In the genomic region with DNA sequence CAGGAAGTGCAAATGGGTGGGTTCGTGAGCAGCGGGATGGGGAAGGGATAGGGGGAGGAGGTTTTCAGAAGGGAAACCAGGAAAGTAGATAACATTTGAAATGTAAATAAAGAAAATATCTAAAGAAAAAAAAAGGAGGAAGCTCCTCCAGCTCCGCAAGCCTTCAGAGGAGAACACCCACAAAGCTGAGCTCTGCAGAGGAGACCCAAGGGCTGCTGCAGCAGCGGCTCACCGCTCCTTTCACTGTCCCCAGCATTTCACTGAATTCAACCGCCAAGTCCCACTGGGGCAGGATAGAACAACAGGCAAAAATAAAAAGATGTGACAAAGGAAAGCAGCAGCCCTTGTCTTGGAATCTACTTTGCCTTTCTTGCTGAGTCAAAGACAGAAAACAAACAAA, we compare ENCODE assay signal across 11 mouse cellular contexts.
"Had no signal": no experiment of that assay in that cellular context is flagged by ENCODE, and none has a peak within 500 bp of the region (broad histone marks: within the 10 kb centered on the region; RNA-seq: fewer than 3 reads in every experiment).

No protein-coding gene starts in this region.

- ATAC-seq: lung, postnatal 0 days had no signal

- DNase-seq: kidney, postnatal 10 days; kidney, postnatal 36 days; layer of hippocampus, postnatal 36 days; liver, embryonic 13.5 days; lung, postnatal 4 days; midbrain, embryonic 14.5 days; thymus, adult 18-20 months; thymus, postnatal 36 days had no signal

- H3K4me3 ChIP-seq: left cerebral cortex, adult 2 months; liver, embryonic 13.5 days had no signal

- H3K27ac ChIP-seq: left cerebral cortex, adult 2 months; liver, embryonic 13.5 days had no signal

- H3K9me3 ChIP-seq: liver, embryonic 13.5 days had no signal

- H3K9ac ChIP-seq: liver, embryonic 13.5 days had no signal

- H3K4me2 ChIP-seq: liver, embryonic 13.5 days; midbrain, embryonic 11.5 days had no signal

- H3K27me3 ChIP-seq: liver, embryonic 13.5 days had no signal
